Mouse (Mus musculus): ENCODE measurements around the gene Ntrk1. TPM values are rescaled to one million over a fixed set of nuclear protein-coding genes. Genes with fewer than 3 reads are reported as not detected.
A peak's percentile ranks its signal among the peaks of the same experiment; 100 is the strongest.

The Ntrk1 gene
- polyA plus RNA-seq, 1 experiment from 2014 or later: 141 TPM

DNA sequence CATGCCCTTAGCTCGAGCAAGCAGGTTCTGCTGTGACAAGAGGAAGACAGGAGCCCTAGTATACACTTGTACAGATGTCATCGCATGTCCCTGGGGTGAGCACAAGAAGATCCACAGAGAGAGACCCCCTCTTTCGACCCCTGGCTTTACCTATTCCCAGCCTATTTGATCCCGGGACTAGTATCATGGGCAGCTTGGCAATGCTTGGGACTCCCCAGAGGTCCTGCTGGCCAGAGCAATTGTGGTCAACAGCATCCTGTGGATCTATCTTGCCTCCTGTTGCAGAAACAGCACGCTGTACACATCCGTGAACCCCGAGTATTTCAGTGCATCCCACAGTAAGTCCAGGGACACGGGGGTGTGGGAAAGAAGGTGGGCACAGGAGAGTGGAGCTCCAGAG, 16.3 kb upstream of the Ntrk1 start:
- WGBS: 83% methylated on average over 8 of the region's 8 CpGs
- no peak for ATAC-seq (ENCODE audit: low FRiP score, low read depth)
- Histone ChIP-seq H3K4me1 (peaks cover 5% of the 10 kb centered on the region; the same call in 1 of the 2 replicates), H3K4me2 (replicated peaks) (no peak overlapping the region), H3K9me3 (no peaks in the 10 kb centered on the region), H3K36me3 (no peaks in the 10 kb centered on the region), H3K27ac (no peak overlapping the region), H3K4me3 (no peak overlapping the region), H3K27me3 (replicated peaks) (peaks cover 70% of the 10 kb centered on the region), H3K9ac (no peak overlapping the region)

DNA sequence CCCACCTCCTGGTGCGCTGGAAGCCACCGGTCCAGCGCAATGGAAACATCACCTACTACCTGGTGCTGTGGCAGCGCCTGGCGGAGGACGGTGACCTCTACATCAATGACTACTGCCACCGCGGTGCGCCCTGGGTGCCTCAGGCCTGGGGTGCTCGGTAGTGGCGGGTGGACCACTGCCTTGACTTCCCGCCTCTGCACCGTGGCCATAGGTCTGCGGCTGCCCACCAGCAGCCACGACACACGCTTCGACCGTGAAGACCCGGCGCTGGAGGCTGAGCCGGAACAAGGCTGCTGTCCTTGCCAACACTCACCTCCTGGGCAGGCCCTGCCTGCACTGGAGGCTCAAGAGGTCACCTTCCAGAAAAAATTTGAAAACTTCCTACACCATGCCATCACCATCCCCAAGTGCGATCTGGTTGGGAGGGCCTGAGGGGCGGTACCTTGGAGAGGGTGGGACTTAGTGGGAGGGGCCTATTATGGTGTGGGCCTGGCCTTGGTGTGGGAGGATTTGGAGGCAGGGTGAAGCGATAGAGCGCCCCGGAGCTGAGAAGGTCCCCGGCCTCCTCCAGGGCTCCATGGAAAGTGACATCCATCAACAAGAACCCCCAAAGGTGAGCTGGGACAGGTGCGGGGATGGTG, 14.5 kb upstream of the Ntrk1 start:
- Histone ChIP-seq H3K4me1 (peaks cover 5% of the 10 kb centered on the region; the same call in 1 of the 2 replicates), H3K9me3 (no peaks in the 10 kb centered on the region), H3K36me3 (no peaks in the 10 kb centered on the region), H3K9ac (no peak overlapping the region), H3K4me3 (no peak overlapping the region), H3K27me3 (replicated peaks) (peaks cover 79% of the 10 kb centered on the region), H3K27ac (no peak overlapping the region), H3K4me2 (replicated peaks) (peak overlapping the region; percentile 39)
- no peak for ATAC-seq (ENCODE audit: low FRiP score, low read depth)
- 4% methylated on average over 28 of the region's 28 CpGs for WGBS

DNA sequence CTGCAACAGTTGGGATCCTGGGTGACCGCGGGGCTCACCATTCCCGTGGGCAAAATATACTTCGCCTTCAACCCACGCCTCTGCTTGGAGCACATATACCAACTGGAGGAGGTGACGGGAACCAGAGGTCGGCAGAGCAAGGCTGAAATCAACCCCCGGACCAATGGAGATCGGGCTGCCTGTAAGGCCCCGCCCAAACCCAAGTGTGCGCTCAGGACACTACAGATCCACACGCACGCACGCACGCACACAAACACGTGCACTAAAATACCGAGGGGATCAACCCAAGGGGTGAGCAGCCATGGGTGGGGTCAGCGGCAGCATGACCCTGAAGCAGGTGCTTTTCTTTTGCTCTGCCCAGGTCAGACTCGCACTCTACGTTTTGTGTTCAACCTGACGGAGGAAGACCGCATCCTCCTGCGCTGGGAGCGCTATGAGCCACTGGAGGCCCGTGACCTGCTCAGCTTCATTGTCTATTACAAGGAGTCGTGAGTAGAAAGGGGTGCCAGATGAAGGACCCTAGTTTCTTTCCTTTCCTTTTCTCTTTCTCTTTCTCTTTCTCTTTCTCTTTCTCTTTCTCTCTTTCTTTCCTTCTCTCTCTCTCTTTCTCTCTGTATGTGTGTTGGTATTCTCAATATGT, 9.2 kb upstream of the Ntrk1 start:
- peak overlapping the region; percentile 50 for H3K4me2 ChIP-seq (replicated peaks)
- no peaks in the 10 kb centered on the region for H3K9me3 ChIP-seq
- H3K4me1 ChIP-seq: peaks cover 7% of the 10 kb centered on the region
- no peak overlapping the region for H3K27ac ChIP-seq
- H3K9ac ChIP-seq: no peak overlapping the region
- no peaks in the 10 kb centered on the region for H3K36me3 ChIP-seq
- H3K4me3 ChIP-seq: no peak overlapping the region; the same call in 1 of the 2 replicates
- ATAC-seq (ENCODE audit: low FRiP score, low read depth): no peak; the same call in 1 of the 2 replicates
- 3% methylated on average over 26 of the region's 26 CpGs for WGBS
- peaks cover 86% of the 10 kb centered on the region for H3K27me3 ChIP-seq (replicated peaks)

DNA sequence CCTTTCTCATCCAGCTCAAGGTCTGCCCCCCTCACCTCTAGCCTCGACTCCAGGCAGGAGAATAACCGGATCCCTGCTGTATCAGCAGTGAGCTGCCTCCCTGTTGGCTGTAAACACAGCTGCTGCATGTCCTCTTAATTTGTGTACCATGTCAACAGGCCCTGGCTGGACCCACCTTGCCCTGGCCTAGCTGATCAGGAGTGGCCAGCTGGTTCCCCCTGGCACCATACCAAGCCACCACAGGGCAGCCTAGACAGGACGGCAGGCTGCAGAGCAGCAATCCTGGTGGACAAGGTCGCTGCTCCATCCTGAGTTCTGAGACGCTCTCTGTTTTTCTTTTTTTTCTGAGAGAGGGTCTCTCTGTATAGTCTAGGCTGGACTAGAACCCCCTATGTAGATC, 6.7 kb upstream of the Ntrk1 start:
- no peaks in the 10 kb centered on the region for H3K36me3 ChIP-seq
- no peak overlapping the region for H3K9ac ChIP-seq
- no peak overlapping the region for H3K4me3 ChIP-seq
- no peak overlapping the region for H3K4me2 ChIP-seq (replicated peaks)
- no peaks in the 10 kb centered on the region for H3K9me3 ChIP-seq
- 67% methylated on average over 5 of the region's 5 CpGs for WGBS
- H3K27ac ChIP-seq: no peak overlapping the region
- peaks cover 11% of the 10 kb centered on the region for H3K4me1 ChIP-seq
- no peak for ATAC-seq (ENCODE audit: low FRiP score, low read depth)
- H3K27me3 ChIP-seq (replicated peaks): peaks cover 90% of the 10 kb centered on the region

DNA sequence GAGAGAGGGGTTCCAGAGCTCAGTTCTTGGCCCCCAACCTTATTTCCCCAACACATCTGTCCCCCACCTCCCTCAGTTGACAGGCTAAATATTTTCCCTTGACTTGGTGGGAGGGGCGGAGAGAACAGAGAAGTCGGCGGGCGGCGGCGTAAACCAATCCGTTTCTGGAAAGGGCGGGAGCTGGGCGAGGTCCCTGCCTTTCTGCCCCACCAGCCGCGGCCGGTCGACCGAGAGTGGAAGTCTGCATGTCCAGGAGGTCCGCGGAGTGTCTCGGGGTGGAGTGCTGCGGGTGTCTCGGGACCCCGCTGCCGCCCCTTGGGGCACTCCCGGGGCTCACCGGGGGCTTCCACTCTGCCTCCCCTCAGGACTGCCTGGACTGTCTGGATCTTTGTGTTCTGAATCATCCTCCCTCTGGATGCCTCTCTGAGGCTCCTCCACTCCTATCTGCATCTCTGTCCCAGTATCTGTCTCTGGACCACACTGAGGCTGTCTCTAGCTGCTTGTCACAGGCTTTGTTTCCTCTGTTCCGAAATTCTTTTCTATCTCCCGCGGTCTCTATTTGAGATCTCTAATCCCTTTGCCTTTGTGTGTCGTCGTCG, 1.9 kb upstream of the Ntrk1 start, which contains the start of gene Insrr:
Gene Insrr, plus strand, starts transcription at position 216 of the 599 bp plus-strand sequence.
- Histone ChIP-seq H3K4me1 (peaks cover 16% of the 10 kb centered on the region), H3K9ac (peak within 1 kb of the TSS; percentile 48; the same call in 1 of the 2 replicates), H3K36me3 (no peaks in the 10 kb centered on the region), H3K9me3 (no peaks in the 10 kb centered on the region), H3K4me2 (replicated peaks) (peak within 1 kb of the TSS; percentile 59), H3K4me3 (peak within 1 kb of the TSS; percentile 26), H3K27ac (no peak within 1 kb of the TSS), H3K27me3 (replicated peaks) (peaks cover 92% of the 10 kb centered on the region)
- under 1% methylated on average over 29 of the region's 29 CpGs for WGBS
- no peak for ATAC-seq (ENCODE audit: low FRiP score, low read depth)

DNA sequence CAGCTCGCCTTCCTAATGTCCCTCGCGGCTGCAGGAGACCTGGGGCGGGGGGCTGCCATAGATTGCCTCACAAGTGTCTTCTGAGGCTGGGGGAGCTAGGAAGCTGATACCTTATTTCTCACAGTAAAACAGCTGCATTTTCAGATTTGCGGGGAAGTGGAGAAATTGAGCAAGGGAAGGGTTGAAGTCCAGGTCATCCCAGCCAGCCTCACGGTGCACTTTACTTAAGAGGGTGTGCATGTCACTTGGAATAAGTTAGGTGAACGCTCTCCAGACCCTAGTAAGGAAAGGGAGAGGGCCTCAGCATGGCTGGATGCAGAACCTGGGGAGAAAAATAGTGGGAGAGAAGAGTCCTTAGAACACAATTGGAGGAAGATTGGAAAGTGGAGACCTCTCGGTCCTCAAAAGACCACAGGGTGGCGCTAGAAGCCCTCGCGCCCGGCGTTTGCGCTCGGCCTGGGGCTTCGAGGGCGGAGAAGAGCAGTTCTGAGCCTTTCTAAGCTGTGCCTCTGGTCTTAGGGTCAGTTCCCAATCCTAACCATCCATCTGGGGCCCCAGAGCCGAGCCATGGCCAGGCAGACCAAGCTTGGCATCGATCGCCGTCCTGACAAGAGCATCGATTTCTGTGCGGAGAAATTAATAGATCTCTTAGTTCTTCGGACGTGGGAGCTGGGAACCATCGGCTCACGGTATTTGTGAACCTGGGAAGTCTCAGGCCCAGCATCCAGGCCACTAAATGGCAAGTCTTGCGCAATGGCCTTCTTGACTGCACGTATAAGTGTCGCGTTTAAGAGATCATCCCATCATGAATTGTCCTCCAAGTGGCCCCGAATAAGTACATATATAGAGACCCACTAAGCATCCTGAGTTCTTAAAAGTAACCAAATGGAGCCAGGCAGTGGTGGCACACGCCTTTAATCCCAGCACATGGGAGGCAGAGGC, 645 bp upstream of the Ntrk1 start:
- 15% methylated on average over 33 of the region's 33 CpGs for WGBS
- no peaks in the 10 kb centered on the region for H3K9me3 ChIP-seq
- no peaks in the 10 kb centered on the region for H3K36me3 ChIP-seq
- H3K4me3 ChIP-seq: peak overlapping the region; percentile 34
- peak overlapping the region; percentile 59 for H3K4me2 ChIP-seq (replicated peaks)
- no peak for ATAC-seq (ENCODE audit: low FRiP score, low read depth)
- H3K27ac ChIP-seq: no peak overlapping the region
- peaks cover 16% of the 10 kb centered on the region for H3K4me1 ChIP-seq
- H3K9ac ChIP-seq: peak overlapping the region; percentile 44; the same call in 1 of the 2 replicates
- H3K27me3 ChIP-seq (replicated peaks): peaks cover 87% of the 10 kb centered on the region

DNA sequence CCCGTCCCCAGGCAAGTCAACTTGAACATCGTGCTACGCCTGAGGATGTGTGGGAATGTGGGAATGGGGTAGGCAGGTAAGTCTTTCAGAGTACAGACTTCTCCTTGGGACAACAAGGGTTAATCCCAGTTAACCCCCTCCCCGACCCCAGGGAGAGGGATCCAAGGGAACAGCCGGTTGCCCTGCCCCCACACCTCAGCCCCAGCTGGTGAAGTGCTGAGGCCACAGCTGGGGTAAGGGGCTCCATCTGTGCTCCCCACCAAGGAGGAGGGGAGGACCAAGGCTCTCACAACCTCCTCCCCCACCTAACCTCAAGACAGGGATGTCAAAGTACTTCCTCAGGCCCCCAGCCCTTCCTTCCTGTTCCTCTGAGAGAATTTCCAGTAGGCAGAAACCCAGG, 5.2 kb downstream of the Ntrk1 start:
- WGBS: 26% methylated on average over 5 of the region's 5 CpGs
- H3K9ac ChIP-seq: no peak overlapping the region
- no peaks in the 10 kb centered on the region for H3K36me3 ChIP-seq
- no peak overlapping the region for H3K27ac ChIP-seq
- H3K4me2 ChIP-seq (replicated peaks): peak overlapping the region; percentile 16; the same call in 1 of the 2 replicates
- H3K4me1 ChIP-seq: peaks cover 18% of the 10 kb centered on the region
- no peaks in the 10 kb centered on the region for H3K9me3 ChIP-seq
- peaks cover 40% of the 10 kb centered on the region for H3K27me3 ChIP-seq (replicated peaks)
- H3K4me3 ChIP-seq: no peak overlapping the region
- 0 out of 2 replicates have a peak, but pooled peaks have one; percentile 61 for ATAC-seq (ENCODE audit: low FRiP score, low read depth)

DNA sequence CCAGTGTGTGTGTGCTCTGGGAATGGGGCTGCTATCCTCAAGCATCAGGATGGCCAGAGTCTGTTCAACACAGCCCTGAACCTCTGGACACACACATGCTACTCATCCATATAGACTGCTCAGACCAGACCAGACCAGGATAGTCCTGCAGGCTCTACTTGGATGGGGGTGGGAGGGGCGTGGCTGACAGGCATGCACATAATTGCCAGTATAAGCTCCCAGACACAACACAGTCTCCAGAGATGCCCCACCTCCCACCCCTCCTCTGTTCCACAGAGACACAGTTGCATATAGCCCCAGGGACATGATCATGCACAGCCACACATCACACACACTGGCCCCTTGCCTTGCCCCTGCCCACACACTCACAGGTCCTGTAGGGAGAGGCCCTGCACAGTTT, 5.7 kb downstream of the Ntrk1 start:
- H3K4me2 ChIP-seq (replicated peaks): peak overlapping the region; percentile 16
- H3K4me3 ChIP-seq: no peak overlapping the region
- H3K9me3 ChIP-seq: no peaks in the 10 kb centered on the region
- no peak overlapping the region for H3K27ac ChIP-seq
- H3K4me1 ChIP-seq: peaks cover 15% of the 10 kb centered on the region
- peaks cover 34% of the 10 kb centered on the region for H3K27me3 ChIP-seq (replicated peaks)
- ATAC-seq (ENCODE audit: low FRiP score, low read depth): 0 out of 2 replicates have a peak, but pooled peaks have one; percentile 17
- no peak overlapping the region for H3K9ac ChIP-seq
- H3K36me3 ChIP-seq: no peaks in the 10 kb centered on the region
- WGBS: 37% methylated on average over 1 of the region's 1 CpGs

DNA sequence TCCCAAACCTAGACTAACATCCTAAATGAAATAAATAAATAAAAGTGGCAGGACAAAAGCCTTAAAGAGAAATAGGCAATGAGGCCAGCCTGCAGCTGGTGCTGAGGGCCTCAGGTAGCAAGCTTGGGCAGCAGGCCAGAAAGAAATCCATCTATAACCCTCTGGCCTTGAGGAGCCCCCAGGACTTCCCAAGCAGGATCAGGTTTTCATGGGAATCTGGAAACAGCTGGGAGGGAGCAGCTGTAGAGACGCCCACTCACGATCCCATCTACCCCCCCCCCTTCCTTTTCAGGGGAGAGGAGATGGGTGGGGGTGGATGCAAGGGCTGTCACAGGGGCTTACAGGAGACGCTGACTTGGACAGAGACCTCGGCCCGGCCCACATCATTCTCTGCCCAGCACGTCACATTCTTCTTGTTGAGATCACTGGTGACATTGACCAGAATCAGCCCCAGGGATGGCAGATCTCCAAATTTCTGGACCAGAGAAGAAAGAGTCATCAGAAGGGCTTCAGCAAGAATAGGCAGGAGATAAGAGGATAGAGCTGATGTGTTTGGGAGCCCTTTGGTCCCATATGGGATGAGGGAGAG, 9.2 kb downstream of the Ntrk1 start:
- H3K27me3 ChIP-seq (replicated peaks): 0 out of 2 replicates have a peak, but pooled peaks cover 4% of the 10 kb centered on the region
- ATAC-seq (ENCODE audit: low FRiP score, low read depth): no peak
- H3K27ac ChIP-seq: no peak overlapping the region
- no peak overlapping the region for H3K9ac ChIP-seq
- 72% methylated on average over 6 of the region's 6 CpGs for WGBS
- no peaks in the 10 kb centered on the region for H3K9me3 ChIP-seq
- no peaks in the 10 kb centered on the region for H3K36me3 ChIP-seq
- H3K4me2 ChIP-seq (replicated peaks): no peak overlapping the region
- peaks cover 15% of the 10 kb centered on the region for H3K4me1 ChIP-seq
- no peak overlapping the region for H3K4me3 ChIP-seq

DNA sequence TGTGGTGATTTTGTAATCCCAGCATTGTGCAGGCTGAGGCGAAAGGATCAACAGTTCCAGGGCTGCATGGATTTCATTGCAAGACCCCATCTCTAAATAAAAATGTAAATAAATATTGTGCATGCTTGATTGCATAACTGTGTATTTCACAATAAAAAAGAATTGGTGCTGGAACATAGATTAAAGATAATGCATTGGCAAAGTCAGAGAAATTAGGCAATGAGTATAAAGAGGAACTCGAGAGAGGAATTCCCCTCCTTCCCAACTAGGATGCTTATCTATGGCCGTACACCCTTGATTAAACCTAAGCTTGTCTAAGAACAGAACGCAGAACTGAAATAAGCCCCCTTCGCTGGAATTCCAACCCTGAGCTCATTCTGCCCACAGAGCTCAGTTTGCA, 9.8 kb downstream of the Ntrk1 start:
- WGBS: 87% methylated on average over 5 of the region's 5 CpGs
- no peaks in the 10 kb centered on the region for H3K9me3 ChIP-seq

DNA sequence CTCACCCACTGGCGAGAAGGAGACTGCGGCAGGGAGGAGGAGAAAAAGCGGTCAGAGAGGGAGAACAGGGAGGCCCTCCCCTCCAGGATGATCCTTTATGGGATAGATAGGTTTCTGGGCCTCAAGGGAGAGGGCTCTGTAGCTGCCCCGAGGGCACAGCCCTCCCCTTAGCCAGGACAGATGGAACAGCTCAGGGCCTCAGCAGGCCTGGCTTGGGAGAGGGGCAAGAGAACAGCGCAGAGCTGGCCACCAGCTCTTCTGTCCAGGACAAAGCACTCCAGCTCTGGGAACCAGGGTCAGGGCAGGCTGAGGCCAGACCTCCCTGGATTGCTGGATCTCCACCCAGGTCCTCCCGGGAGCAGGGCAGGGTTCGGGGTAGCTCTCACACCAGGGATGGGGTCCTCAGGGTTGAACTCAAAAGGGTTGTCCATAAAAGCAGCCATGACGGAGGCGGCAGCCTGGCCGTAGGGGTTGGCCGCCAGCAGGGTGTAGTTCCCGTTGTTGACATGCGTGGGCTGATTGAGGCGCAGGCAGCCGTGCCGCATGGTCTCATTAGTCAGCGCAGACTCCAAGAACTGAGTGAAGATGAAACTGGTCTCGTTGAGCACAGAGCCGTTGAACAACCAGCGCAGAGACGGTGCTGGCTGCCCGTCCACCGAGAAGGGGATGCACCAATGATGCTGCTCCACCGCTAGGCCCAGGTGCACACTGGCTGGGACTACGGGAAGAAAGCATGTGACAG, 11.5 kb downstream of the Ntrk1 start:
- Histone ChIP-seq H3K4me3 (no peak overlapping the region), H3K9me3 (no peaks in the 10 kb centered on the region), H3K36me3 (no peaks in the 10 kb centered on the region), H3K27me3 (replicated peaks) (peaks cover 10% of the 10 kb centered on the region; the same call in 1 of the 2 replicates), H3K4me2 (replicated peaks) (no peak overlapping the region), H3K27ac (no peak overlapping the region), H3K9ac (no peak overlapping the region), H3K4me1 (peaks cover 14% of the 10 kb centered on the region)
- 80% methylated on average over 25 of the region's 25 CpGs for WGBS
- no peak for ATAC-seq (ENCODE audit: low FRiP score, low read depth)

More for the DNA sequence above, 9.8 kb downstream of the Ntrk1 start:
- Histone ChIP-seq H3K27ac (no peak overlapping the region), H3K9ac (no peak overlapping the region), H3K36me3 (no peaks in the 10 kb centered on the region), H3K4me2 (replicated peaks) (no peak overlapping the region), H3K27me3 (replicated peaks) (0 out of 2 replicates have a peak, but pooled peaks cover 4% of the 10 kb centered on the region), H3K4me1 (peaks cover 12% of the 10 kb centered on the region), H3K4me3 (no peak overlapping the region)
- no peak for ATAC-seq (ENCODE audit: low FRiP score, low read depth)
